Mouse (Mus musculus) intestine, postnatal 0 days (tissue): ENCODE results near the gene Dlg2. TPM values are rescaled to one million over a fixed set of nuclear protein-coding genes. Genes with fewer than 3 reads are reported as not detected.

Experiments
- ATAC-seq: fragments of 200-750 bp; cut with Nextera tagmentation; 2 replicates; pipeline ENCODE4 v1.8.0; 2017; ENCODE audit warnings: mild to moderate bottlenecking, moderate TSS enrichment, moderate library complexity
- H3K27ac ChIP-seq: fragments of 300-500 bp; sonication (generic); 2 replicates; pipeline ENCODE4 v1.5.1; 2014; ENCODE audit warnings: mild to moderate bottlenecking, low read depth, low read length, moderate library complexity
- H3K27me3 ChIP-seq: fragments of 300-500 bp; sonication (generic); replicated peaks from 2 replicates; pipeline ENCODE4 v1.6.1; 2014; ENCODE audit warnings: low read length, mixed read lengths; ENCODE audit not compliant: control insufficient read depth, insufficient read depth
- H3K36me3 ChIP-seq: fragments of 300-500 bp; sonication (generic); 2 replicates; pipeline ENCODE4 v1.6.1; 2014; ENCODE audit warnings: mild to moderate bottlenecking, moderate library complexity; ENCODE audit not compliant: control insufficient read depth, insufficient read depth
- H3K4me1 ChIP-seq: fragments of 300-500 bp; sonication (generic); replicated peaks from 2 replicates; pipeline ENCODE4 v1.6.1; 2014; ENCODE audit warnings: antibody characterized with exemption, low read length, mixed read lengths; ENCODE audit not compliant: control insufficient read depth, insufficient read depth
- H3K4me2 ChIP-seq: fragments of 300-500 bp; sonication (generic); replicated peaks from 2 replicates; pipeline ENCODE4 v1.6.1; 2014; ENCODE audit warnings: low read depth, mild to moderate bottlenecking, moderate library complexity
- H3K4me3 ChIP-seq: fragments of 300-500 bp; sonication (generic); 2 replicates; pipeline ENCODE4 v1.5.1; 2014; ENCODE audit warnings: low read depth, low read length
- H3K9ac ChIP-seq: fragments of 300-500 bp; sonication (generic); 2 replicates; pipeline ENCODE4 v1.6.1; 2014; ENCODE audit warnings: mild to moderate bottlenecking, low read depth, low read length
- H3K9me3 ChIP-seq: fragments of 300-500 bp; sonication (generic); 2 replicates; pipeline ENCODE4 v1.6.1; 2016; ENCODE audit warnings: mixed run types; ENCODE audit not compliant: control insufficient read depth
- CTCF ChIP-seq: sonication (generic); IDR thresholded peaks from 2 replicates; pipeline ENCODE4 v1.5.1; 2016; ENCODE audit warnings: low read depth, mild to moderate bottlenecking, control low read depth, antibody characterized with exemption, moderate library complexity
- WGBS: fragments of 180-500 bp; shearing (Covaris S2); extraction: QIAGEN DNeasy Blood & Tissue Kit; methylation state at CpG from one replicate; pipeline ENCODE4 v1.1.7; 2014; 5-methylcytosine and 5-hydroxymethylcytosine counted together
- polyA plus RNA-seq: library from polyadenylated mRNA; unstranded; fragments of >200 nt; fragmentation: Nextera tagmentation; extraction: Ambion mirVana; gene quantifications from 2 replicates; pipeline ENCODE4 v1.2.1, GENCODE M21; 2015

The Dlg2 gene
- polyA plus RNA-seq, 1 experiment from 2014 or later, result 1.1 TPM

GRCm38 (mm10) chr7:91389272-91389671 lies 912.8 kb downstream of the Dlg2 start:
- ATAC-seq, result no peak
- H3K9me3 ChIP-seq, result no peaks in the 10 kb centered on the region
- no peak overlapping the region for H3K27ac ChIP-seq
- no peaks in the 10 kb centered on the region for H3K27me3 ChIP-seq
- no peaks in the 10 kb centered on the region for H3K4me1 ChIP-seq
- no peak overlapping the region for H3K4me2 ChIP-seq
- 90% methylated on average over 5 of the region's 5 CpGs for WGBS
- no peak overlapping the region for H3K9ac ChIP-seq
- no peak for TF ChIP-seq CTCF
- H3K36me3 ChIP-seq, result no peaks in the 10 kb centered on the region
- no peak overlapping the region for H3K4me3 ChIP-seq

- 36% methylated on average over 3 of the region's 3 CpGs for WGBS
- Histone ChIP-seq H3K4me2 (no peak overlapping the region), H3K36me3 (no peaks in the 10 kb centered on the region), H3K4me1 (no peaks in the 10 kb centered on the region), H3K4me3 (no peak overlapping the region), H3K27me3 (no peaks in the 10 kb centered on the region), H3K9ac (no peak overlapping the region), H3K9me3 (no peaks in the 10 kb centered on the region), H3K27ac (no peak overlapping the region)
- ATAC-seq, result no peak
- no peak for TF ChIP-seq CTCF
These were observed 921.4 kb downstream of the Dlg2 start for GRCm38 (mm10) chr7:91397827-91398226.

- TF ChIP-seq CTCF, result no peak
- no peaks in the 10 kb centered on the region for H3K9me3 ChIP-seq
- ATAC-seq, result no peak
- H3K4me1 ChIP-seq, result no peaks in the 10 kb centered on the region
- H3K9ac ChIP-seq, result no peak overlapping the region
- no peaks in the 10 kb centered on the region for H3K27me3 ChIP-seq
- H3K4me2 ChIP-seq, result no peak overlapping the region
- no peaks in the 10 kb centered on the region for H3K36me3 ChIP-seq
- no peak overlapping the region for H3K4me3 ChIP-seq
- no peak overlapping the region for H3K27ac ChIP-seq
- WGBS, result 85% methylated on average over 5 of the region's 5 CpGs
These were observed 935.6 kb downstream of the Dlg2 start for GRCm38 (mm10) chr7:91412109-91412508.

- no peak for ATAC-seq
- no peak for TF ChIP-seq CTCF
- 72% methylated on average over 2 of the region's 2 CpGs for WGBS
These were observed 937.7 kb downstream of the Dlg2 start for GRCm38 (mm10) chr7:91414150-91414549.

GRCm38 (mm10) chr7:91414749-91415148 lies 938.3 kb downstream of the Dlg2 start:
- no peak overlapping the region for H3K27ac ChIP-seq
- no peak overlapping the region for H3K4me3 ChIP-seq
- H3K4me2 ChIP-seq, result no peak overlapping the region
- no peaks in the 10 kb centered on the region for H3K36me3 ChIP-seq
- no peak for TF ChIP-seq CTCF
- no peaks in the 10 kb centered on the region for H3K27me3 ChIP-seq
- 92% methylated on average over 2 of the region's 2 CpGs for WGBS
- H3K9ac ChIP-seq, result no peak overlapping the region
- ATAC-seq, result no peak
- no peaks in the 10 kb centered on the region for H3K9me3 ChIP-seq
- no peaks in the 10 kb centered on the region for H3K4me1 ChIP-seq

More at GRCm38 (mm10) chr7:91414150-91414549, 937.7 kb downstream of the Dlg2 start:
- no peaks in the 10 kb centered on the region for H3K9me3 ChIP-seq
- H3K4me3 ChIP-seq, result no peak overlapping the region
- H3K27me3 ChIP-seq, result no peaks in the 10 kb centered on the region
- no peak overlapping the region for H3K27ac ChIP-seq
- no peak overlapping the region for H3K4me2 ChIP-seq
- no peaks in the 10 kb centered on the region for H3K36me3 ChIP-seq
- no peaks in the 10 kb centered on the region for H3K4me1 ChIP-seq
- H3K9ac ChIP-seq, result no peak overlapping the region

- no peaks in the 10 kb centered on the region for H3K27me3 ChIP-seq
- no peaks in the 10 kb centered on the region for H3K36me3 ChIP-seq
- H3K9ac ChIP-seq, result no peak overlapping the region
- no peak for ATAC-seq
- H3K4me2 ChIP-seq, result no peak overlapping the region
- 80% methylated on average over 4 of the region's 4 CpGs for WGBS
- no peaks in the 10 kb centered on the region for H3K4me1 ChIP-seq
- no peak for TF ChIP-seq CTCF
- no peak overlapping the region for H3K27ac ChIP-seq
- H3K4me3 ChIP-seq, result no peak overlapping the region
- H3K9me3 ChIP-seq, result no peaks in the 10 kb centered on the region
These were observed 943.7 kb downstream of the Dlg2 start for GRCm38 (mm10) chr7:91420215-91420614.

GRCm38 (mm10) chr7:91423784-91424183 lies 947.3 kb downstream of the Dlg2 start:
- 55% methylated on average over 4 of the region's 4 CpGs for WGBS
- no peak overlapping the region for H3K4me3 ChIP-seq
- H3K36me3 ChIP-seq, result no peaks in the 10 kb centered on the region
- H3K9me3 ChIP-seq, result no peaks in the 10 kb centered on the region
- H3K27ac ChIP-seq, result no peak overlapping the region
- H3K27me3 ChIP-seq, result no peaks in the 10 kb centered on the region
- no peaks in the 10 kb centered on the region for H3K4me1 ChIP-seq
- no peak overlapping the region for H3K4me2 ChIP-seq
- ATAC-seq, result no peak
- H3K9ac ChIP-seq, result no peak overlapping the region
- no peak for TF ChIP-seq CTCF
